In genomic region chrX:20520290-20520939, GRCm38 (mm10) we compare ENCODE assay signal across 18 mouse cellular contexts. TPM values are rescaled to one million over a fixed set of nuclear protein-coding genes. Genes with fewer than 3 reads are reported as not detected.
"Had no signal": no experiment of that assay in that cellular context is flagged by ENCODE, and none has a peak within 500 bp of the region (broad histone marks: within the 10 kb centered on the region; RNA-seq: fewer than 3 reads in every experiment).

No protein-coding gene starts in this region.

- H3K36me3 ChIP-seq: lung, embryonic 15.5 days; midbrain, embryonic 15.5 days had no signal

- H3K4me1 ChIP-seq: limb, embryonic 12.5 days; lung, embryonic 15.5 days; midbrain, embryonic 15.5 days; neural tube, embryonic 12.5 days had no signal

- H3K27me3 ChIP-seq: limb, embryonic 12.5 days; lung, embryonic 15.5 days; megakaryocyte, embryonic 14.5 days; midbrain, embryonic 15.5 days; neural tube, embryonic 12.5 days had no signal

- H3K9me3 ChIP-seq: limb, embryonic 12.5 days; lung, embryonic 15.5 days; megakaryocyte, embryonic 14.5 days; midbrain, embryonic 15.5 days; neural tube, embryonic 12.5 days had no signal

- H3K4me3 ChIP-seq: limb, embryonic 12.5 days; lung, embryonic 15.5 days; megakaryocyte, embryonic 14.5 days; midbrain, embryonic 15.5 days; neural tube, embryonic 12.5 days had no signal

- H3K27ac ChIP-seq: limb, embryonic 12.5 days; liver, embryonic 14.5 days; lung, embryonic 15.5 days; macrophage; midbrain, embryonic 15.5 days; neural tube, embryonic 12.5 days; stomach, postnatal 0 days had no signal

- ATAC-seq: hindbrain, embryonic 16.5 days; inflammation-experienced regulatory T-cells, adult 6 months; midbrain, embryonic 15.5 days had no signal

- H3K4me2 ChIP-seq: limb, embryonic 12.5 days; lung, embryonic 15.5 days; midbrain, embryonic 11.5 days; midbrain, embryonic 15.5 days; neural tube, embryonic 12.5 days had no signal

- H3K9ac ChIP-seq: limb, embryonic 12.5 days; liver, embryonic 14.5 days; lung, embryonic 15.5 days; midbrain, embryonic 15.5 days; neural tube, embryonic 12.5 days had no signal

- DNase-seq: kidney, postnatal 10 days; layer of hippocampus, adult 9-11 months; layer of hippocampus, postnatal 36 days; lung, postnatal 14 days; thymus, postnatal 4 days had no signal

RNA-seq across cellular contexts. Expression of gene Rgn, which starts 29.2 kb away (rescaled TPM):
- total RNA-seq: monocyte, adult 5-6 weeks; neutrophil, adult 5-6 weeks had no signal
- polyA plus RNA-seq: inflammation-experienced regulatory T-cells, adult 6 months; macrophage had no signal
